Mouse (Mus musculus) layer of hippocampus, postnatal 14 days (tissue): ENCODE measurements around the gene Trim10. TPM values are rescaled to one million over a fixed set of nuclear protein-coding genes. Genes with fewer than 3 reads are reported as not detected.

ENCODE experiments used
- DNase-seq, 2 experiments: peaks; one replicate each; pipeline ENCODE4 v3.0.0; 2021 to 2022; ENCODE audit warnings: low spot score in 2 of 2, mixed read lengths in 1 of 2
- total RNA-seq, 2 experiments: library from RNA; stranded (reverse); gene quantifications; 2 replicates each; pipeline ENCODE4 v1.2.3; 2021

Trim10 gene
- total RNA-seq, 2 experiments from 2014 or later: not detected

DNA sequence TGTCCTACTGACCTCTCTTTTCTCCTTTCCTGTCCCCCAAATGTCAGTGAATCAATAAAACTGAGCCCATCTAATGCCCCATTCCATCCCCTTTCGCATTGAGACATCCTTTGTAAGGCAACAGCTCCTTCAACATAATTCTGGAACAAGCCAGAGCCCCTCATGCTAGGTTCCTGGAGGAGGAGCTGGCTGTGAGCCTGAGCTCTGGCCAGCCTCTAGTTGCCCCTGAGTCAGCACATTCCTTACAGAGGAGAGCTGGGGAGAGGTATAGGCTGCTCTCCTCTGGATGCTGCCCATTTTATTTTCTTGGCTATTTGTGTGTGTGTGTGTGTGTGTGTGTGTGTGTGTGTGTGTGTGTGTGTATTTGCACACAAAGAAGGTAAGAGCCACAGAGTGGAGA, 38.9 kb downstream of the Trim10 start:
- DNase-seq: no peak

DNA sequence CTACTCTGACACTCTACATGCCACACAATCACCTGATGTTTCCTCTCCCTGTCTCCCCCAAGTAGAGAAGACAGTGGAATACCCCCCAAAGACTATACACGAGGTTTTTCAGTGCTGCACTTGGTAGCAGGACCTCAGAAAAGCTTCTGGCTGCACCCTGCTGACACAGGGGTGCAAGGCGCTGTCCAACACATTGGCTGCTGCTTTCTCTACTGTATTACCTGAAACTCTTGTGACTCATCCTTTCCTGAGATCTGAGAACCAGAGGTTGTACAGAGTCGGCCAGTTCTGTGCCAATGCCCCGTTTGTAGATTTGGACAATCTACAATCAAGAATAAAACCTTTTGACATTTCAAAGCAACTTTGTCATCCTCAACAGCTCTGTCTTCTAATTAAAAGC, 40.4 kb downstream of the Trim10 start:
- no peak for DNase-seq

DNA sequence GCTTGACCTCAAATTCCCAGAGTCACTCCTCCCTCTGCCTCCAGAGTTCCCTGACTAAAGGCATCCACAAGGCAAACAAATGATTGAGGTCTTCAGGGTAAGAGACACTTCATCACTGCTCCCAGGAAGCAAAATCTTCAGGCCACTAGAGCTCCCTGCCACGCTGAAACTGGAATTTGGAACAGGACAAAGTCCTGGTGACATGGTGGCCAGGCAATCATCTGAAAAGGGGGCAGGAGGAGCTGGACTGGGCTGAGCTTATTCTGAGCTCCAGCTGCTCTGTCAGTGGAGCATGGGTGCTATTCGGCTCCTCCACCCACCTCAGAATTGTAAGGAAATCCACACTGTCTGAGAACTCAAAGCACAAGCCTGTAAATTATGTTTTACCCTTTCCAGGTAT, 42.7 kb downstream of the Trim10 start:
- DNase-seq: no peak

DNA sequence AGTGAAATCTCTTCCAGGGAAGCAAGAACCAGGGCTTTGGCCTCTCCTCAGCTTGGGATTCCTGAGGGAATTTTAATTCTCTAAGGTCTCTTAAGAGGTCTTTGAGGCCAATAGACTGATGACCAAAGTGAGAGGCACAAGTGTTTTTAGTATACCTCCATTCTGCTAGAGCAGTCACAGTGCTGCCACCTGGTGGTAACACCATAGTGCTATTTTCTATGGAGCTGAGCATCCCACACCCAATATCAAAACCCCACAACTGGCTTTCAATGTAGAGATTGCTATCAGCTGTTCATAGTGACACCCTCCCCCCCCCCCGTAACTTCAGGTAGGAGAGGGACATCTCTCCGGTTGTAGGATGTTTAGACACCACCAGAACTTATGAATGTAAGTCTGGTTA, 44.7 kb downstream of the Trim10 start:
- peak; percentile 56 to 77 for DNase-seq

DNA sequence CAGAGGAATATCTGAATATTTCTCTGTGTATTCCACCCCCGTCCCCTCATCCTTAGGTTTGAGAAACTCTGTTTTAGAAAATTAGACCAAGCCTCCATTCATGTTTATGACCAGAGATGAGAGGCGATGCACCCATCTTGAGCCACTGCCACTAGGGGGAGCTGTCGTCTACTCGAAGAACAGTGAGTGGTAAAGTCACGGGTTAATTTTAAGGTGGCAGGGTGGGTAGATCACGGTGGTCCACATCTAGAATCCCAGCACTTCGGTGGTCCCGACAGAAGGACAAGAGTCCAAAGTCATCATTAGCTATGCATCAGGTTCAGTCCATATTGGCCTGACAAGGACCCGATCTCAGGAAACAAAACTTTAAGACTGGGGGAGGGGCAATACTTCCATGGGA, 45.7 kb downstream of the Trim10 start:
- peak; percentile 52 to 58 for DNase-seq

DNA sequence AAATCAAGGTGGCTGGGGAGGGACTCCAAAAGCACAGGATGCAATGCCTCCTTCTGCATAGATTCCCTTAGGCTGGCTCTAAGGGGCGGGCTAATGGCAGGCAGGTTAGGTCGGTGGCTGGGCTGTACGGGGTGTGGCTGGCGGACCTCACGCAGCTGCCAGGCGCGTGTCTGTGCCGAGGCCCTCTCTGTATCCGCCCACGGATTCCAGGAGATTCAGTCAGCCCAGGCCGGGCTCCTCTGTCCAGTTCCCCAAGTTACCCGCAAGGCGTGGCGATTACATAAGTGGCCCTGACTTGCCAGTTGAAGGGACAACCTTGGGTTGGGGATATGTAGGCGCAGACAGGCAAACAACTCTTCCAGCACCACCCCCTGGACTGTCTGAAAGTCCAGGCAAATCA, 50.9 kb downstream of the Trim10 start:
- no peak for DNase-seq

DNA sequence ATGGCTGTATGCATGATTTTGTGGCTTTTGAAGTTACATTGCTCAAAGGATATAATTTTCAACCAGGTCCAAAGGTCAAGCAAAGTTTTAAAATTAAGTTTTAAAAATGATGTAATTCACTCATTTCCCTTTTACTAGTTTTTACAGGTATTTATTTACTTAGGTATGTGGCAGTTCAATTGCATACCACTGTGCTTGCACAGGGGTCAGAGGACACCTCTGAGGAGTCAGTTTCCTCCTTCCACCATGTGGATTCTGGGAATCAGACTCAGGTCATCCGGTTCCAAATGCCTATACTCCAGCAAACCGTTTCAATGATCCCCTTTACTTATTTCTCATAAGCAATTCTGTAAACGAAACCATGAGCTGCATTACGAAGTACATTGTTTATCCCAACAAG, 53.3 kb downstream of the Trim10 start:
- no peak for DNase-seq

DNA sequence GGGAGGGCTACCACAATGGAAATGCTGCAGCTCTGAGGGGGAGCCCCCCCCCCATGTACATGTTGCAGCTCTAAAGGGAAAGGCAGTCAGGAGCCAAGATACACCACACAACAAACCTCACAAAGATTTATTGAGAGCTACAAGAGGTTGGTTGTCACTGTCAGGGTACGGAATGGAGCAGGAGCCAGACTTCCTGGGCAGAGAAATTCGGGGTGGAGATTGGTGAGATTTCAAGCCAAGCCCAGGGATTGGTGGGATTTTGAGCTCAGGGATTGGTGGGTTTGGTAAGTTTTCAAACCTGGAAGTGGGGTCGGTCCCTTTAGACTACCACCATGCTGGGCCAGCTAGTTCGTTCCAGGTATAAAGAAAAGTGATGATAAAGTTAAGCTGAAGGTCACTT, 54.1 kb downstream of the Trim10 start:
- DNase-seq: no peak

Other genes starting within 250 kb of the Trim10 start
- gene H2-M9, start 226.9 kb upstream of the Trim10 start, total RNA-seq: not detected
- not detected for gene H2-M1, start 197.4 kb upstream of the Trim10 start, total RNA-seq
- not detected for gene H2-M10.5, start 96.7 kb upstream of the Trim10 start, total RNA-seq
- not detected for gene H2-M10.6, start 57.4 kb upstream of the Trim10 start, total RNA-seq
- gene Trim26, start 32.4 kb upstream of the Trim10 start, total RNA-seq: 10 to 100 TPM; 23.5 to 27.1 TPM
- not detected for gene Trim15, start 2.4 kb upstream of the Trim10 start, total RNA-seq
- gene Trim40, start 20.5 kb downstream of the Trim10 start, total RNA-seq: not detected
- gene Trim31, start 28.5 kb downstream of the Trim10 start, total RNA-seq: not detected
- 1 to 10 TPM; 4.2 to 4.6 TPM for gene Rnf39, start 73.3 kb downstream of the Trim10 start, total RNA-seq
- gene Ppp1r11, start 82.2 kb downstream of the Trim10 start, total RNA-seq: 10 to 100 TPM; 88.6 to 96.9 TPM
- gene Znrd1, start 89.0 kb downstream of the Trim10 start, total RNA-seq: 10 to 100 TPM; 29.3 to 34.2 TPM
- 1 to 10 TPM; 5.6 to 5.9 TPM for gene Znrd1as, start 89.0 kb downstream of the Trim10 start, total RNA-seq
- gene 2410137M14Rik, start 111.7 kb downstream of the Trim10 start, total RNA-seq: not detected
- gene H2-M5, start 120.0 kb downstream of the Trim10 start, total RNA-seq: 1 to 10 TPM; 2.1 to 3.0 TPM
- gene Zfp57, start 131.6 kb downstream of the Trim10 start, total RNA-seq: 10 to 100 TPM; 33.4 to 34.3 TPM
- 10 to 100 TPM; 56.9 to 66.4 TPM for gene Mog, start 153.8 kb downstream of the Trim10 start, total RNA-seq
- 100 to 1,000 TPM; 609 to 643 TPM for gene Gabbr1, start 176.4 kb downstream of the Trim10 start, total RNA-seq
- gene Olfr90, start 218.9 kb downstream of the Trim10 start, total RNA-seq: under 1 TPM in 1 of 2 experiments, not detected in 1; 0.12 TPM
- gene Olfr91, start 228.7 kb downstream of the Trim10 start, total RNA-seq: not detected